Mouse (Mus musculus) cortical plate, adult 2 months (tissue): Measurements from ENCODE around the gene Hgfac.

Experiments
- CTCF ChIP-seq: fragments of 200-500 bp; IDR thresholded peaks from 2 replicates; pipeline ENCODE4 v1.5.1; 2011; ENCODE audit warnings: mild to moderate bottlenecking, control low read depth, low read length; ENCODE audit not compliant: insufficient read depth; ENCODE audit errors: extremely low read depth
- POLR2A ChIP-seq: fragments of 200-500 bp; IDR thresholded peaks from 2 replicates; pipeline ENCODE4 v1.6.1; 2011; ENCODE audit warnings: mild to moderate bottlenecking, low read length, control low read depth; ENCODE audit not compliant: insufficient read depth; ENCODE audit errors: extremely low read depth

- no peak for TF ChIP-seq CTCF
- TF ChIP-seq POLR2A, result no peak
These were observed 6.2 kb upstream of the Hgfac start for GRCm38 (mm10) chr5:35035141-35035540.
